Mouse (Mus musculus) ES-Bruce4 (cell line): Measurements from ENCODE around the gene Dmrtc2. TPM values are rescaled to one million over a fixed set of nuclear protein-coding genes. Genes with fewer than 3 reads are reported as not detected.

Experiments used
- H3K27ac ChIP-seq: 2 replicates; pipeline ENCODE4 v1.5.1; 2012; ENCODE audit warnings: low read length, inconsistent platforms; ENCODE audit not compliant: insufficient read depth
- H3K27me3 ChIP-seq: 2 replicates; pipeline ENCODE4 v1.6.1; 2012; ENCODE audit warnings: mild to moderate bottlenecking, low read length, inconsistent platforms; ENCODE audit not compliant: control insufficient read depth, poor library complexity, insufficient read depth, severe bottlenecking
- H3K36me3 ChIP-seq: 2 replicates; pipeline ENCODE4 v1.6.1; 2012; ENCODE audit warnings: inconsistent platforms, mild to moderate bottlenecking, low read length, moderate library complexity; ENCODE audit not compliant: control insufficient read depth, poor library complexity, insufficient read depth, severe bottlenecking
- H3K4me1 ChIP-seq: one replicate; pipeline ENCODE4 v1.8.1; 2011; ENCODE audit warnings: low read length; ENCODE audit not compliant: control insufficient read depth, insufficient read depth
- H3K4me3 ChIP-seq: 2 replicates; pipeline ENCODE4 v1.5.1; 2011; ENCODE audit warnings: low read depth, mild to moderate bottlenecking, low read length
- H3K9ac ChIP-seq: 2 replicates; pipeline ENCODE4 v1.6.1; 2012; ENCODE audit warnings: low read depth, mild to moderate bottlenecking, inconsistent platforms; ENCODE audit not compliant: poor library complexity, severe bottlenecking
- H3K9me3 ChIP-seq: replicated peaks from 2 replicates; pipeline ENCODE4 v1.6.1; 2012; ENCODE audit warnings: mild to moderate bottlenecking, low read length, inconsistent platforms; ENCODE audit not compliant: control insufficient read depth, poor library complexity, insufficient read depth, severe bottlenecking
- CTCF ChIP-seq: IDR thresholded peaks from one replicate; pipeline ENCODE4 v1.8.1; 2011; ENCODE audit warnings: low read depth, low read length
- EP300 ChIP-seq: IDR thresholded peaks from 2 replicates; pipeline ENCODE4 v1.6.1; 2011; ENCODE audit warnings: low read depth, low read length; ENCODE audit not compliant: insufficient read depth
- POLR2A ChIP-seq: IDR thresholded peaks from one replicate; pipeline ENCODE4 v1.8.1; 2011; ENCODE audit warnings: low read length; ENCODE audit not compliant: insufficient read depth
- polyA plus RNA-seq: library from polyadenylated mRNA; stranded (reverse); fragments of >200 nt; gene quantifications from 2 replicates; pipeline ENCODE4 v1.2.4, GENCODE M21; 2011; ENCODE audit warnings: low read depth; ENCODE audit not compliant: missing spikeins, insufficient read depth, insufficient read length

Dmrtc2 gene
- polyA plus RNA-seq, 1 experiment: 0.75 TPM

DNA sequence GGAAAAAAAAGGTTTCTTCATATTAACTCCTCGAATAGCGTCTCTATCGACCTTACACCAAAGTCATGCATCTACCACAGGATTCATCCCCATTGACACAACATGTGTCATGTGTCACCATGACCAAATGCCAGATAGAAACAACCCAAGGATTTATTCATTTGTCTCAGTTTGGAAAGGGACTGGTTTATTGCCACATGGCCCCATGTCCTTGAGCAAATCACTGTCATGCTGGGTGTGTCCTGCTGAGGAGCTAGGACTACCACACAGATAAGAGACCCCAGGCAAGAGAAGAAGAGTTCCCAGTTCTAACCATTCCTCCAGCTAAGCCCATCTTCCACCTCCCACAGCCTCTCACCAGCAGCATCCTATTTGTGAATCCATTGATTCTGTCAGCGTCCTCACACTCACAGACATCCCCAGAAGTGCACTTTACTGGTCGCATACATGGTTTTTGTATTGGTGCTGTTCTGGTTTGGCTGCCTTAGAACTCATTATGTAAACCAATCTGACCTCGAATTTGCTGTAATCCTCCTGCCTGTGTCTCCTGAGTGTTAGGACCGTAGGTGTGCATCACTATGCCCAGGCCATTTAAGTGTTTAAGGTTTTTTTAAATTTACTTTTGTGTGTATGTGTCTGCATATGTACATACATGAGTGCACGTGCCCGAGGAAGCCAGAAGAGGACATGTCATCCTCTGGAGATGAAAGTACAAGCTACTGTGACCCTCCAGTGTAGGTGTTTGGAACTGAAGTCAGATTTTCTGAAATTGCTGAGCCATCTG, 12.8 kb downstream of the Dmrtc2 start:
- Histone ChIP-seq H3K4me1 (peaks cover 7% of the 10 kb centered on the region), H3K27ac (no peak overlapping the region), H3K27me3 (no peaks in the 10 kb centered on the region), H3K4me3 (no peak overlapping the region), H3K36me3 (peaks cover 27% of the 10 kb centered on the region), H3K9me3 (no peaks in the 10 kb centered on the region), H3K9ac (peak overlapping the region; percentile 97; the same call in 1 of the 2 replicates)
- no peak for TF ChIP-seq POLR2A

DNA sequence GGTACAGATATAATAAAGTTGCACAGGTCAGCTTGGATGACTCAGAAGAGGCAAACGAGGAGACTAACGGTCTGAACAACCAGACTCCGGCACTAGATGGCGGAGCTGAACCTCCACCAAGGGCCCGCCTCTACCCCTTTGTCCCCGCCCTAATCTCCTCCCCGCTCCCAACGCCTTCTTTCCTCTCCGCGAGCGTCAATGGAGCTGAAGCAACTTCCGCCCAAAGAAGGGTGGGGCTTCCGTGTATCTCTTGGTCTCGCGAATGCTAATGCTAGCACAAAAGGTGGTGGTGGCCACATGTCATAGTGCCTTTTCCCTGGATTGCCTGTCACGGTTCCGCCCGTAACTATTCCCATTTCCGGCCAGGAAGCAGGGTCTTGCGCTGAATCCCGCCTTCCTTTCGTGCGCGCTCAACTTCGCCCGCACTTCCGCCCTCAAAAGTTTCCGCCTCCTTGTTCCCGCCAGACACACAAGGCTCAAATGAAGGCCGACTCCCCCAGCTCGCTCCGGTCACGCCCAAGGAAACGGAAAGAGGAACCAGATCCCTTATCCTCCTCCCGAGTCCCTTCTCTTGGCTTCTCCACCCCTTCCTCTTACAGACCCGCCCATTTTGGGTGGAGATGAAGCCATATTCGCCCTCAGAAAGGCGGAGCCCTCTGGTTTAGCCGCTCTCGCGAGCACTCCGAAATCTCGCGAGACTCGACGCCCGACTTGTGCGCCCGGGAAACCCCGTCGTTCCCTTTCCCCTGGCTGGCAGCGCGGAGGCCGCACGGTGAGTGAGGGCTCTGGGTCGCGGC, 14.2 kb downstream of the Dmrtc2 start, which contains the start of gene Rps19:
Gene Rps19 (plus strand): TSS at position 476 of the 797 bp plus-strand sequence.
- H3K9ac ChIP-seq: peak within 1 kb of the TSS; percentile 97
- H3K4me1 ChIP-seq: peaks cover 3% of the 10 kb centered on the region
- H3K27me3 ChIP-seq: no peaks in the 10 kb centered on the region
- H3K4me3 ChIP-seq: peak within 1 kb of the TSS; percentile 94
- peaks cover 40% of the 10 kb centered on the region for H3K36me3 ChIP-seq
- peak within 1 kb of the TSS; percentile 96 for H3K27ac ChIP-seq
- no peaks in the 10 kb centered on the region for H3K9me3 ChIP-seq
- TF ChIP-seq EP300 (no peak), POLR2A (no peak), CTCF (peak; percentile 53)

DNA sequence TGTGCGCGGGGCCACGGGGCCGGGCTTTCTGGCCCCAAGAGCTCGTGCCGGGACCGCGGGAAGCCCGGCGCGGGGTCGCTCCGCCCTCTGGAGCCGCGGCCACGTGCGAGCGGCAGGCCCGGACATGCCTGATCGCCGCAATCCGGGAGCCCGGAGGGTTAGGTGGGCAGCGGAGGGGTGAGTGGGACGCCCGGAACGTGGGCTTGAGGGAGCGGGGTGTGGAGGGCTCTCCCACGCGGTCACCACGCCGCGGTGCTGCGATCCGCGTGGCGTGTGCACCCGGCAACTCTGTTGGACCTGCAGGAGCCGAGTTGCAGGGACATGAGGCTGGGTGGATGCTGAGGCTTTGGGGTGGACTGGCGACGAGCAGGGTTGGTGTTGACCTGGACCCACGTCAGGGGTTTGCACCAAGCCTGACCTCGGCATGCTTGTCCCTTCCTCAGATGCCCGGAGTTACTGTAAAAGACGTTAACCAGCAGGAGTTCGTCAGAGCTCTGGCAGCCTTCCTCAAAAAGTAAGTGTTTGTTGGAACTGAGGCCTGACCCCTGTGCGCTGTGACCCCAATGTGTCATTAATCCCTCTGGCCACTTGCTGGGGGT, 14.9 kb downstream of the Dmrtc2 start:
- Histone ChIP-seq H3K9me3 (no peaks in the 10 kb centered on the region), H3K27ac (peak overlapping the region; percentile 70), H3K27me3 (no peaks in the 10 kb centered on the region), H3K4me1 (peaks cover 3% of the 10 kb centered on the region), H3K9ac (peak overlapping the region; percentile 97), H3K4me3 (peak overlapping the region; percentile 90), H3K36me3 (peaks cover 47% of the 10 kb centered on the region)
- TF ChIP-seq POLR2A (no peak), EP300 (no peak), CTCF (no peak)

DNA sequence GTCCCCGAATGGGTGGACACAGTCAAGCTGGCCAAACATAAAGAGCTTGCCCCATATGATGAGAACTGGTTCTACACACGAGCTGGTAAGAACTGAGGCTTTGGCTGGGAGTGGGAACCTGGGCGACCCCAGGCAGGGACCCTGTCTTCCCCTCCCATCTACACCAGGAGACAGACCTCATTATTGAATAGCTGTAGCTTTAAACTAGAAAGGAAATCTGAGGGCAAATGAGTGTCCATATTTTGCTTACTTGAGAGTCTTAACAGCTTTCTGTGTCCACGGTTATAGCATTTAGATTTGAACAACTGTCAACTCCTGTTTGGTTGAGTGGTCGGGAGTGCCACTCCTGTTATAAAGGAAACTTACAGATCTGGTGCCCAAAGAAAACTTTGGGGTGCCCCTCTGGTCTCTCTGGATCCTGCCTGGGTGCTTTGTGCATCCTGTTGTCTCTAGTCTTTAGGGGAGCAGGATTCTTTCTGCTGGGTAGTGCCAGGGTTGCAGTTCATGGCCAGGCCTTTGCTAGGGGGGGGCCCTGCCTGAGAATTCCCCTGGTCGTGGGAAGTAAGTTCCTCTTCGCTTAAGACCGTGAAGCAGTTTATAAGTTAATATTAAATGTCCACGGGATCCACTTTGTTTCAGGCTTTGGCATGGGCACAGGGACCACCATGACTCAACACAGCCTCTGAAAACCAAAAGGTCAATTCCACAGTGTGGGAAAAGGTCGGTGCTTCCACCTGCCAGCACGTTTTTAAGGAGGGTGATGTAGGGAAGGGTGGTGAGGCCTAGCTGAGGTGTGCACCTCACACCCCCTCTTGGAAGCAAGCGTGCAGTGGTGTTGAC, 15.8 kb downstream of the Dmrtc2 start:
- peak overlapping the region; percentile 97 for H3K9ac ChIP-seq
- peak overlapping the region; percentile 90 for H3K4me3 ChIP-seq
- H3K9me3 ChIP-seq: no peaks in the 10 kb centered on the region
- no peaks in the 10 kb centered on the region for H3K4me1 ChIP-seq
- TF ChIP-seq CTCF: no peak
- no peak for TF ChIP-seq EP300
- peak overlapping the region; percentile 70 for H3K27ac ChIP-seq
- H3K27me3 ChIP-seq: no peaks in the 10 kb centered on the region
- peaks cover 49% of the 10 kb centered on the region for H3K36me3 ChIP-seq

DNA sequence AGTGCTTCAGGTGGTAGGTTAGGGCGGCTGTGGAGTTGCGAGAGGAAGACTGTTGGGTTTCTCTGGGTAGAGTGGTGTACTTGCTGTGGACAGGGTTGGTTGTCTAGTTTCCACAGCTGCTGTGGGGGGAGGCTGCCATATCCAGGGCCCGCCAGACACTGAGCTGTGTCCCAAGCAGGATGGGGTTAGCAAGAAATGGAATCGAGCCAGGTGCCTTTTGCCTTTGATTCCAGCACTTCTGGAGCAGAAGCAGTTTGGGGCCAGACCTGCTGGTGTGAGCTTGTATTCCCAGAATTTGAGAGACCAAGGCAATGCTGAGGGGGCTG, 16.4 kb downstream of the Dmrtc2 start:
- H3K4me1 ChIP-seq: no peaks in the 10 kb centered on the region
- TF ChIP-seq POLR2A: no peak
- TF ChIP-seq EP300: no peak
- TF ChIP-seq CTCF: no peak
- H3K27me3 ChIP-seq: no peaks in the 10 kb centered on the region
- peaks cover 52% of the 10 kb centered on the region for H3K36me3 ChIP-seq
- H3K9ac ChIP-seq: peak overlapping the region; percentile 97
- H3K27ac ChIP-seq: peak overlapping the region; percentile 70
- no peaks in the 10 kb centered on the region for H3K9me3 ChIP-seq
- H3K4me3 ChIP-seq: peak overlapping the region; percentile 90
